In the genomic region with DNA sequence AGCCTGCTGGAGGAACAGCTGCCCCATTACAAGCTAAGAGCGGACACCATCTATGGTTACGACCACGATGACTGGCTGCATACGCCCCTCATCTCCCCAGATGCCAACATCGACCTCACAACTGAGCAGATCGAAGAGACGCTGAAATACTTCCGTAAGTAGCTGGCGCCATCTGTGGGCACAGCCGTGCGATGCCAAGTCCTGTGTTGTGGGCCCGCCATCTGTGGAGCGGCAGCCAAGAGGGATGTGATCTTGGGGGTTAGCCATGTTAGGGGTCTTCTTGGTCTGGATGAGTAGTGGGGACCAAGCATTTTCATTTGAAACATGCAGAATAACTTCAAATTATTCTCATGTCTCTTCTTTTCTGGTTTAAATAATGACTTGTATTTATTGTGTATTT, we compare ENCODE assay signal across 13 mouse cellular contexts.
A peak's percentile ranks its signal among the peaks of the same experiment; 100 is the strongest.
DNase-seq lines count a peak whose midpoint lies in the region; ATAC-seq and TF ChIP-seq lines count a peak whose summit lies in the region.
"Had no signal": no experiment of that assay in that cellular context is flagged by ENCODE, and none has a peak within 500 bp of the region (broad histone marks: within the 10 kb centered on the region; RNA-seq: fewer than 3 reads in every experiment).

No protein-coding gene starts in this region.

- H3K4me2 ChIP-seq in forebrain, embryonic 11.5 days (ENCODE audit: low read depth, low read length, severe bottlenecking): no peak overlapping the region
- no peak overlapping the region for H3K4me2 ChIP-seq in forebrain, embryonic 12.5 days
- no peak overlapping the region for H3K4me2 ChIP-seq in liver, embryonic 14.5 days (ENCODE audit: low read depth)
- no peak overlapping the region for H3K4me2 ChIP-seq in liver, postnatal 0 days (ENCODE audit: low read depth, low read length)
- H3K4me2 ChIP-seq: hindbrain, embryonic 15.5 days; limb, embryonic 13.5 days; midbrain, embryonic 12.5 days had no signal

- H3K36me3 ChIP-seq in forebrain, embryonic 11.5 days (ENCODE audit: control insufficient read depth, insufficient read depth, low read length): no peaks in the 10 kb centered on the region; the same call in 1 of the 2 replicates
- H3K36me3 ChIP-seq in forebrain, embryonic 12.5 days (replicated peaks): peaks cover 27% of the 10 kb centered on the region
- H3K36me3 ChIP-seq in liver, embryonic 14.5 days (replicated peaks; ENCODE audit: control insufficient read depth, insufficient read depth, low read depth): no peaks in the 10 kb centered on the region
- H3K36me3 ChIP-seq in liver, postnatal 0 days (replicated peaks; ENCODE audit: insufficient read depth, low read length): peaks cover 15% of the 10 kb centered on the region
- no peaks in the 10 kb centered on the region for H3K36me3 ChIP-seq in ES-Bruce4 (ENCODE audit: control insufficient read depth, insufficient read depth, low read length, poor library complexity, severe bottlenecking)

- 93% methylated on average over 13 of the region's 13 CpGs for WGBS in forebrain, embryonic 11.5 days
- WGBS in forebrain, embryonic 12.5 days: 94% methylated on average over 13 of the region's 13 CpGs
- 89% methylated on average over 13 of the region's 13 CpGs for WGBS in liver, embryonic 14.5 days (ENCODE audit: insufficient replicate concordance)
- 86% methylated on average over 13 of the region's 13 CpGs for WGBS in liver, postnatal 0 days (ENCODE audit: insufficient replicate concordance)

- H3K4me1 ChIP-seq in forebrain, embryonic 11.5 days (replicated peaks; ENCODE audit: control insufficient read depth, insufficient read depth, low read length): 0 out of 2 replicates have a peak, but pooled peaks cover 2% of the 10 kb centered on the region
- peaks cover 17% of the 10 kb centered on the region for H3K4me1 ChIP-seq in forebrain, embryonic 12.5 days
- no peaks in the 10 kb centered on the region for H3K4me1 ChIP-seq in liver, embryonic 14.5 days (replicated peaks; ENCODE audit: control insufficient read depth in 2 of 2, insufficient read depth in 2 of 2, low read length in 1 of 2)
- H3K4me1 ChIP-seq in liver, postnatal 0 days (ENCODE audit: insufficient read depth): no peaks in the 10 kb centered on the region
- no peaks in the 10 kb centered on the region for H3K4me1 ChIP-seq in ES-Bruce4 (ENCODE audit: control insufficient read depth, insufficient read depth, low read length)
- peaks cover 3% of the 10 kb centered on the region; the same call in 1 of the 2 replicates for H3K4me1 ChIP-seq in embryonic fibroblast, embryonic 13.5 days (ENCODE audit: control insufficient read depth, insufficient read depth, low read length)

- H3K4me3 ChIP-seq in forebrain, embryonic 11.5 days (ENCODE audit: low read depth, low read length): no peak overlapping the region
- no peak overlapping the region for H3K4me3 ChIP-seq in forebrain, embryonic 12.5 days (replicated peaks)
- H3K4me3 ChIP-seq in liver, embryonic 14.5 days (ENCODE audit: insufficient read depth in 1 of 2, low read depth in 2 of 2, low read length in 2 of 2): no peak overlapping the region
- H3K4me3 ChIP-seq in liver, postnatal 0 days (ENCODE audit: low read depth, low read length): no peak overlapping the region
- H3K4me3 ChIP-seq in ES-Bruce4 (ENCODE audit: low read depth, low read length): no peak overlapping the region
- no peak overlapping the region for H3K4me3 ChIP-seq in embryonic fibroblast, embryonic 13.5 days (ENCODE audit: insufficient read depth, low read length)
- H3K4me3 ChIP-seq: embryonic facial prominence, embryonic 10.5 days; hindbrain, embryonic 15.5 days; limb, embryonic 13.5 days; midbrain, embryonic 12.5 days had no signal

- peak; percentile 48 for DNase-seq in forebrain, embryonic 11.5 days (ENCODE audit: low spot score)
- DNase-seq in liver, embryonic 14.5 days (ENCODE audit: low read depth in 3 of 3, low spot score in 3 of 3): no peak
- DNase-seq in liver, postnatal 0 days: no peak
- no peak for DNase-seq in embryo, embryonic 10.5 days (ENCODE audit: low spot score)
- no peak for DNase-seq in heart, adult 9 months (ENCODE audit: low spot score in 2 of 2)
- DNase-seq: gastrocnemius, postnatal 25 days had no signal

- H3K9ac ChIP-seq in forebrain, embryonic 11.5 days (ENCODE audit: low read length): no peak overlapping the region
- H3K9ac ChIP-seq in forebrain, embryonic 12.5 days: no peak overlapping the region
- H3K9ac ChIP-seq in liver, embryonic 14.5 days (replicated peaks): no peak overlapping the region
- H3K9ac ChIP-seq in liver, postnatal 0 days (replicated peaks): no peak overlapping the region
- no peak overlapping the region for H3K9ac ChIP-seq in ES-Bruce4 (ENCODE audit: low read depth, poor library complexity, severe bottlenecking)
- H3K9ac ChIP-seq: hindbrain, embryonic 15.5 days; limb, embryonic 13.5 days; midbrain, embryonic 12.5 days had no signal

- ATAC-seq in forebrain, embryonic 11.5 days (replicated peaks; ENCODE audit: low FRiP score): no peak
- ATAC-seq in forebrain, embryonic 12.5 days (ENCODE audit: low FRiP score): no peak
- ATAC-seq in liver, embryonic 14.5 days (ENCODE audit: insufficient read depth): no peak
- no peak for ATAC-seq in liver, postnatal 0 days

- no peak for TF ChIP-seq POLR2A in ES-Bruce4 (IDR thresholded peaks at IDR 0.05; ENCODE audit: insufficient read depth, low read length)
- TF ChIP-seq POLR2A in embryonic fibroblast, embryonic 13.5 days (IDR thresholded peaks at IDR 0.05; ENCODE audit: low read depth, low read length): no peak

- H3K9me3 ChIP-seq in forebrain, embryonic 11.5 days (ENCODE audit: control insufficient read depth, low read length): no peaks in the 10 kb centered on the region
- H3K9me3 ChIP-seq in forebrain, embryonic 12.5 days: no peaks in the 10 kb centered on the region
- no peaks in the 10 kb centered on the region for H3K9me3 ChIP-seq in liver, embryonic 14.5 days (ENCODE audit: control insufficient read depth, low read length)
- no peaks in the 10 kb centered on the region for H3K9me3 ChIP-seq in liver, postnatal 0 days (ENCODE audit: low read length)
- H3K9me3 ChIP-seq in ES-Bruce4 (replicated peaks; ENCODE audit: control insufficient read depth, insufficient read depth, low read length, poor library complexity, severe bottlenecking): no peaks in the 10 kb centered on the region
- H3K9me3 ChIP-seq: embryonic facial prominence, embryonic 10.5 days; hindbrain, embryonic 15.5 days; limb, embryonic 13.5 days; midbrain, embryonic 12.5 days had no signal

- TF ChIP-seq EP300 in liver, embryonic 14.5 days (IDR thresholded peaks at IDR 0.05; ENCODE audit: low read depth): no peak
- no peak for TF ChIP-seq EP300 in liver, postnatal 0 days (IDR thresholded peaks at IDR 0.05; ENCODE audit: low read depth)
- no peak for TF ChIP-seq EP300 in ES-Bruce4 (IDR thresholded peaks at IDR 0.05; ENCODE audit: insufficient read depth, low read depth, low read length)

- peak; percentile 26; the same call in 1 of the 2 replicates for TF ChIP-seq CTCF in liver, embryonic 14.5 days (IDR thresholded peaks at IDR 0.05; ENCODE audit: low read depth)
- TF ChIP-seq CTCF in liver, postnatal 0 days (IDR thresholded peaks at IDR 0.05; ENCODE audit: low read depth): no peak
- peak; percentile 46 for TF ChIP-seq CTCF in ES-Bruce4 (IDR thresholded peaks at IDR 0.05; ENCODE audit: low read depth, low read length)
- 0 out of 2 replicates have a peak, but pooled peaks have one; percentile 9 for TF ChIP-seq CTCF in embryonic fibroblast, embryonic 13.5 days (IDR thresholded peaks at IDR 0.05; ENCODE audit: borderline replicate concordance, insufficient read depth, low read length)

- H3K27me3 ChIP-seq in forebrain, embryonic 11.5 days (ENCODE audit: control insufficient read depth, insufficient read depth, low read length): no peaks in the 10 kb centered on the region
- no peaks in the 10 kb centered on the region for H3K27me3 ChIP-seq in forebrain, embryonic 12.5 days
- H3K27me3 ChIP-seq in liver, embryonic 14.5 days (ENCODE audit: control insufficient read depth, insufficient read depth, low read length): no peaks in the 10 kb centered on the region
- no peaks in the 10 kb centered on the region for H3K27me3 ChIP-seq in liver, postnatal 0 days (ENCODE audit: insufficient read depth, low read length)
- H3K27me3 ChIP-seq in ES-Bruce4 (ENCODE audit: control insufficient read depth, insufficient read depth, low read length, poor library complexity, severe bottlenecking): no peaks in the 10 kb centered on the region
- H3K27me3 ChIP-seq: hindbrain, embryonic 15.5 days; limb, embryonic 13.5 days; midbrain, embryonic 12.5 days had no signal

- no peak overlapping the region for H3K27ac ChIP-seq in forebrain, embryonic 11.5 days (ENCODE audit: low read depth, low read length)
- no peak overlapping the region for H3K27ac ChIP-seq in forebrain, embryonic 12.5 days
- H3K27ac ChIP-seq in liver, embryonic 14.5 days: no peak overlapping the region
- H3K27ac ChIP-seq in liver, postnatal 0 days (ENCODE audit: low read depth): no peak overlapping the region
- H3K27ac ChIP-seq in ES-Bruce4 (ENCODE audit: insufficient read depth, low read length): no peak overlapping the region
- H3K27ac ChIP-seq in embryonic fibroblast, embryonic 13.5 days (ENCODE audit: insufficient read depth, low read length): no peak overlapping the region
- H3K27ac ChIP-seq: embryonic facial prominence, embryonic 10.5 days; hindbrain, embryonic 15.5 days; limb, embryonic 13.5 days; midbrain, embryonic 12.5 days had no signal
